Mouse (Mus musculus): Measurements from ENCODE around the gene Trim5.
A peak's percentile ranks its signal among the peaks of the same experiment; 100 is the strongest.
"Not testable (repeated sequence)": the region's sequence is repeated elsewhere in the genome, so short reads cannot be mapped to it uniquely, and the experiment has no call there.

The Trim5 gene

DNA sequence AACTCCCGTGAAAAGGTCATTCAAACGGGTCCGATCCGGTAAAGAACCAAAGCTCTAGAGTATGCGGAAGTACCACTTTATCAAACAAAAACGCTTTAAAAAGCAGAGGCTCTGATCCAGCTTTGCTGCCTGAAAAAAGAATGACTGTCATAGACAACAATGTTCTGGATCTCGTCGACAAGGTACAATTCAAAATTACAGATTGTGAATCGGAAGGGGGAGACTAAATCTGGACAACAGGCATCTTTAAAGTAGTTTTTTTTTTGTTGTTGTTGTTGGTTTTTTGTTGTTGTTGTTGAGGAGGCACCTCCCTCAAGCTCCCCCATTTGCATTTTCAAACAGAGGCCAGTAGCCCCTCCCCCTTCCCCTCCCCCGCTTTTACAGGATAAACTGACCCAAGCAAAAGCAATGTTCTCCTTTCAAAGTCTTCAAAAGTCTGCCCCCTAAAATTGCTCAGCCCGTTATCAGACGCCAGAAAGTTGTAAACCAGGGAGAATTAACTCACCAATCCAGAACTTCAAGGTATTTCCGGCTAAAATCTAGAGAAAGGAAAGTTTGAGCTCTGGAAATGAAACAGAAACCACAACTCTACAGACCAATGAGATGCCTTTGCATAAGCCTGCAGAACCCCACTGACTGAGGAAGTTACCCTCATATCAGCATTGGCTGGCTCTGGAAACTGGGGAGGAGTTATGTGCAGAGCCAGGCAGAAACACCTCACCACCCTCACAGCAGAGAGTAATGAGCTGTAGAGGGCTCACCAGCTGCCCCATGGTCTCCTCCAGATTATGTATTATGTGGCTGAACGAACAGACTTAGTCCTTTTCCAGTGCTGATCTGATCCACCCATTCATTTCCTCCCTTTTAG, at the start of gene Trim5:
TSS of gene Trim5 (minus strand) at position 519 of the 868 bp plus-strand sequence.
- DNase-seq (ENCODE audit: low spot score) = not testable (repeated sequence)

DNA sequence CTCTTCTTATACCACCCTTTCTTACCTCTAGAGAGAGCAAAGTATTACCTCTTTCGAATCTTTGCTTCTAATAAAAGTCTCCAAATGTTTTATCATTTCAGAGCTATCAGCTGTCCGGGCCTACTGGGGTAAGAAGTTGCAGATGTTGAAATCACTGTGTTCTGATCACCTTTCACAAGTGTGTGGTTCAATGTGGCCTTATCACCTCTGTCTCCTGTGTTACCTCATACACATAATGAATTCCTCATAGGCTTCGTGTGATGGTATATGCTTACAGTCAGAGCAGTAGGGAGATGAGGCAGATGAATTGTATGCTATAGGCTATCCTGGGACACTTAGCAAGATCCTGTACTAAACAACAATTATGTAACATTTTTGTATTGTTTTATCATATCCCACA, 47.7 kb upstream of the Trim5 start:
- DNase-seq (ENCODE audit: low spot score) = not testable (repeated sequence)

DNA sequence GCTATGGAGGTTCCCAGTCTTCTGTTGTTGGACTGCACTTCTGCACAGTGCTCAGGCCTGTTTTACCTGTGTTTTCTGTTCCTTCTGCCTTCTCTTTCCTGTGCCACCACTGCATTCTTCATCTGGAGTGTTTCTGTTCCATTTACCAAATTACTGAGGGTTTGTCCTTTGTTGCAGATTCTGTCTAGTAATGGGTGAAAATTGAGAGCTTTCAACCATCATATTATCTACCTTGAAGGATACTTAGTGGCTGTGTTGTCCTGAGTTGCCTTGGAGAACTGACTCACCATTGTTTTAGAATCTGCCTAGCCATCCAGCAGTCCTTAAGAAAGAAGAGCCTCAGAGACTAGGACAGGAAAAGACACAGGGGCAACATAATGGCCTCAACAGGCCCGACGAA, 41.3 kb upstream of the Trim5 start, which contains the start of gene Trim34b:
TSS of gene Trim34b (plus strand) at position 301 of the 400 bp plus-strand sequence.
- DNase-seq (ENCODE audit: low spot score) = not testable (repeated sequence)

DNA sequence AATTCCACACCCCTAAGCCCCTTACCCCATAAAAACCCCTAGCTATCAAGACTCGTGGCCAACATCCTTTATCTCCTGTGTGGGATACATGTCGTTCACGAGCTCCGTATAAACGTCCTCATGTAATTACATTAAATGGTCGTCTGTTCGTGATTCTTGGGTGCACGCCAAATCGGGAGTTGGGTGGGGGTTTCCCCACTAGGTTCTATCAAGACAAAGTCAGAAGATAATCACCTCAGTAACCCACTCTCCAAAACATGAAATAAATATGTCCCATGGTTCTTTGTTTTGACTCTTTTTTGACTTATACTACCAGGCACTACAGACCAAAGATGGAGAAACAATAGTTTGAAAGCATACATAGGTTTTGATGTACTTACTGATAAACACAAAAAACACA, 34.1 kb upstream of the Trim5 start:
- DNase-seq (ENCODE audit: low spot score) = no peak

DNA sequence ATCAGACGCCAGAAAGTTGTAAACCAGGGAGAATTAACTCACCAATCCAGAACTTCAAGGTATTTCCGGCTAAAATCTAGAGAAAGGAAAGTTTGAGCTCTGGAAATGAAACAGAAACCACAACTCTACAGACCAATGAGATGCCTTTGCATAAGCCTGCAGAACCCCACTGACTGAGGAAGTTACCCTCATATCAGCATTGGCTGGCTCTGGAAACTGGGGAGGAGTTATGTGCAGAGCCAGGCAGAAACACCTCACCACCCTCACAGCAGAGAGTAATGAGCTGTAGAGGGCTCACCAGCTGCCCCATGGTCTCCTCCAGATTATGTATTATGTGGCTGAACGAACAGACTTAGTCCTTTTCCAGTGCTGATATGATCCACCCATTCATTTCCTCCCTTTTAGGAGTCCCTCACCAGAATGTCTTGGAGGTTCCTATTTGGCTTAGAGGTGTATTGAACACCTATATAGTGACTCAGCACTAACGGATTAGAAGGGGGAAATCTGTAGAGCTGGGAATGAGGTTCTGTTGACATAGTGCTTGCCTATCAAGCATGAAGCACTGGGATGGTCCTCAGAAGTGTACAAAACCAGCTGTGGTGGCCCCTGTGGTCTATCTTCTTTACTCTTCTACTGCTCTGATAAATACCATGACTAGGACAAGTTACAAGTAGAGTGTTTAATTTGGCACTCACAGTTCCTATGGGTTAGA, 27.6 kb upstream of the Trim5 start, which contains the start of gene Trim12a:
TSS of gene Trim12a (minus strand) at position 98 of the 712 bp plus-strand sequence.
- not testable (repeated sequence) for DNase-seq (ENCODE audit: low spot score)

DNA sequence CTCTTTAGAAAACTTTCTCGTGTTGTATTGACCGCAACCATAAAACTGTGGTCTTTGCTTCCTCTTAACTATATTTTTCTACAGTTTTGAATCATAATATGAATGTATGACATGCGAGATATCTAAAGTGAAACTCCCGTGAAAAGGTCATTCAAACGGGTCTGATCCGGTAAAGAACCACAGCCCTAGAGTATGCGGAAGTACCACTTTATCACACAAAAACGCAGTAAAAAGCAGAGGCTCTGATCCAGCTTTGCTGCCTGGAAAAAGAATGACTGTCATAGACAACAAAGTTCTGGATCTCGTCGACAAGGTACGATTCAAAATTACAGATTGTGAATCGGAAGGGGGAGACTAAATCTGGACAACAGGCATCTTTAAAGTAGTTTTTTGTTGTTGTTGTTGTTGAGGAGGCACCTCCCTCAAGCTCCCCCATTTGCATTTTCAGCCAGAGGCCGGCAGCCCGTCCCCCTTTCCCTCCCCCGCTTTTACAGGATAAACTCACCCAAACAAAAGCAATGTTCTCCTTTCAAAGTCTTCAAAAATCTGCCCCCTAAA, 27.0 kb upstream of the Trim5 start:
- peak; percentile 5 for DNase-seq (ENCODE audit: low spot score)

DNA sequence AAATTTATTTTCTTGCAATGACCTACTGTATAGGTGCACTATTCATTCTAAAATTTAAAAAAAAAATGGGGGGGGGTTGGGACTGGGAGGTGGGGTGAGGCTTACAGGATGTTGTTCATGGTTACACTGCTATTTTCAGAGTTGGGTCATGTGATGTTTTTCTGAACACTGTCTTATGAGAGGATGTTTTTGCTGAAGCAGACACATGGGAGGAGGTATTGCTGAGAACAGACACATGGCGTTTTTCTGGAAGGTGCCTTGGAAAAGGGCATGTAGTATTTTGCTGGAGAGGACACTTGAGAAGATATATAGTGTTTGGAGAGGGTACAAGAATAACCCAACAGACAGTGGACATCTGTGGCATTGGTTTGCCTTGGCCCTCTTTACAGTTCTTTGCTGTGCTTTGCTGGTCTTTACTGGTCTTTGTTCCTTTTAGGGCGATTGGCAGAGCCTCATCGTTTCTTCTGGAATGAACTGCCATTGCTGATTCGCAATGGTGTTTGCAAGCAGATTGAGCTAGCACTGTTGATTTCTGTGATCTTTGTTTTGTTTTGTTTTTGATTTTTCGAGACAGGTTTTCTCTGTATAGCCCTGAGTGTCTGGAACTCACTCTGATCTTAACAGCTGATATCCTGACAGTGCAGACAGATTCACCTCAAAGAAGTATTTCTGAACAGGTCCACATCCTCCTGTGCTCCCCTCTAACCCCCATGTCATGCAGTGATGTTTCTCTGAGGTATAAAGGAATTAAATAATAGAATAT, 3.9 kb upstream of the Trim5 start:
- no peak for DNase-seq (ENCODE audit: low spot score)

DNA sequence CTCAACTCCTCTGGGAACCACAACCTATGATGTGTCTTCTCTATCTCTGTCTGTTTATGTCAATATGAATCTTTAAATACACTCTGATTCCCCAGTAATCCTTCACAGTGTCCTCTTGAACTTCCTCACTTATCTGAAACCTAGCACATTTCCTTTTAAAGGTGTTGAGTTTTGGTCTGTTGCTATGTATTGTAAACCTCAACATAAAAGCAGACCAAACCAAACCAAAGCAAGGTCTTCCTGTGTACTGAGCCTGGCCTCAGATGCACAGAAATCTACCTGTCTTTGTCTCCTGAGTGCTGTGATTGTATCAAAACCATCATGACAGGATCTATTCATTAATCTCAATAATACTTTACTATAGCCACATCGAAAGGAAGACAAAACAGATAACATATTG, 2.7 kb upstream of the Trim5 start:
- DNase-seq (ENCODE audit: low spot score) = no peak

DNA sequence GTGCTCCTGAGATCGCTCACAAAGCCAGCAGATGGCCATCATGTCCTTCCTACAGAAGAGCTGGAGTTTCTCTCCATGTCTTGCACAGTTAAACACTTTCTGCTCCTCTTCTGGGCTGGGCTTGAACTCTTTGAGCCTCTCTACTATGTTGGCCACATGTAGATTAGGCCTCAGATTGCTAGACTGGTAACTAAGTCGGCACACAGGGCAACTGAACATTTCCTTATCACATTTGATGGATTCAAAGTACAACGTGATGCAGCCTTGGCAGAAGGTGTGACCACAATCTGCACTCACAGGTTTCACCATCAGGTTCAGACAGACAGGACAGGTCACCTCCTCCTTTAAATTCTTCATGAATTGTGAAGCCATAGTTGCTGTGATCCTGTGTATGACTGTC, 8.5 kb downstream of the Trim5 start:
- not testable (repeated sequence) for DNase-seq (ENCODE audit: low spot score)

DNA sequence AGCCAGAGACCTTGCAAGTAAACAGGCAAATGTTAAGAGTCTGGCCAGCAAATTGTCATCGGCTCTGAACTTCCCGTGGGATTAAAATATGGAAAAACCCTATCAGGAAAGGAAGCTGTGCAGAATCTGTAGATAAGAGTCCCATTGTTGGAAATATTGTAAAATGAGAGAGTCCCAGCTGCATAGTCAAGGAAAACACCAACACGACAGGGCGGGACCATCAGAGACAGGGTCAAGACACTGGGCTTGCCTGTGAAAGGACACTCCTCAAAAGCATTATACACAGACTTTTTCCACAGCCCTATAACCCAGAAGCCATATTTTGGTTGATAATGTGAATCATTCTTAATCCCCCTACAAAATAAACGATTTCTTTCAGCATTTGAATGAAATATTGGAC, 22.6 kb downstream of the Trim5 start:
- DNase-seq (ENCODE audit: low spot score) = not testable (repeated sequence)

DNA sequence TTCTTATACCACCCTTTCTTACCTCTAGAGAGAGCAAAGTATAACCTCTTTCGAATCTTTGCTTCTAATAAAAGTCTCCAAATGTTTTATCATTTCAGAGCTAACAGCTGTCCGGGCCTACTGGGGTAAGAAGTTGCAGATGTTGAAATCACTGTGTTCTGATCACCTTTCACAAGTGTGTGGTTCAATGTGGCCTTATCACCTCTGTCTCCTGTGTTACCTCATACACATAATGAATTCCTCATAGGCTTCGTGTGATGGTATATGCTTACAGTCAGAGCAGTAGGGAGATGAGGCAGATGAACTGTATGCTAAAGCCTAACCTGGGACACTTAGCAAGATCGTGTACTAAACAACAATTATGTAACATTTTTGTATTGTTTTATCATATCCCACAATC, 27.5 kb downstream of the Trim5 start:
- DNase-seq (ENCODE audit: low spot score) = not testable (repeated sequence)

DNA sequence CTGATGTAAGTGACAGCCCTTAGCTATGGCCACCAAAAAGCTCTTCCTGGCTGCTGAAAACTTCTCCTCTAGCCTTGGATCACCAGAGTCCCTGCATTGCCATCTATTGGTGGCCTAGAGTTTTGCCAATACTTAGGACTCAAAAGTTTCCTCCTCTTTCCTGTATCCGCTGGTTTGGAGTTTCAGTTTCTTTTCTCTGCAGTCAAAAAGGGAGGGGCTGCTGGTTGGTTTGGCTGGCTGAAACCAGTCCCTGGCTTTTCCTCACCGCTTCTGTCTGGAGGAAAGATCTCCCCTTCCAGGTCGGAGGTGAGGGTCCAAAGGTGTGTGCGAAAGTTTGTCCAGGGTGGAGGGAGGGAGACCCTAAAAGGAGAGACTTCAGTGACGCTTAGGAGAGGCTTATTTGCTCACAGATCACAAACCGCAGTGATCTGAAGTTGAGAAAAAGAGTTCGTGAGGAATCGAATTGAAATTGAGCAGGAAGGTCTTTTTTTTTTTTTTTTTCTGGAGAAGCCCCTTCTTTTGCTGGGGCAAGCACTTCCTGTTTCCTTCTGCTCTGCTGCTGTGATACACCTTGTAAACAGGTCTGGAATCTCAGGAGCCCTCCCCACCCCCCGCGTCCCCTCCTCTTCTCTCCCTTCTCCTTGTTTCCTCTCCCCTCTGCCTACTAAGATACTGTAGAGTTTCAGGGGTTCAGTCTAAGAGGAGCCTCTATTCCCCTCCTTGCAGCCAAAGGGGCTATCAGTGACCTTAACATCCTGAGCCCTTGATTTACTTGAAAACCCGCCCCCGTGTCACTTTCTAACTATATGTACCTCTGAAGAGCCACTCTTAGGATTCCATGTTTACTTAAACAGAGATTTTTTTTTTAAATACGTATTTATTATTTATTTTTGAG, 43.4 kb downstream of the Trim5 start, which contains the start of gene Trim34a:
TSS of gene Trim34a (plus strand) at position 171 of the 895 bp plus-strand sequence.
- peak; percentile 36 for DNase-seq (ENCODE audit: low spot score)

DNA sequence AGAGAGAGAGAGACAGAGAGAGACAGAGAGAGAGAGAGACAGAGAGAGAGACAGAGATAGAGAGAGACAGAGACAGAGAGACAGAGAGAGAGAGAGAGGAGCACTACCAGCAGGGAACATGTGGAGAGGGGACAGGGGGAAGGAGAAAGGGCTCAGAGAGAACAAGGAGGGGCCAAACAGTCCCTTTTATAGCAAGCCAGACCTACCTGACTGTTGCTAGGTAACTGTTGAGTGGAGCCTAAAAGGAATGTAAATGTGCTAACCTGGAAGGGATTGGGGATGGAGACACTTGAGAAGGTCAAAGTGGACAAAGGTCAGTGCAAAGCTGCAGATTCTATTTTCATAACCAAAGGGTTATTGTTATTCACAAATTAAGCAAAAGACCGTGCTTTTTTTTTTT, 44.3 kb downstream of the Trim5 start:
- no peak for DNase-seq (ENCODE audit: low spot score)

DNA sequence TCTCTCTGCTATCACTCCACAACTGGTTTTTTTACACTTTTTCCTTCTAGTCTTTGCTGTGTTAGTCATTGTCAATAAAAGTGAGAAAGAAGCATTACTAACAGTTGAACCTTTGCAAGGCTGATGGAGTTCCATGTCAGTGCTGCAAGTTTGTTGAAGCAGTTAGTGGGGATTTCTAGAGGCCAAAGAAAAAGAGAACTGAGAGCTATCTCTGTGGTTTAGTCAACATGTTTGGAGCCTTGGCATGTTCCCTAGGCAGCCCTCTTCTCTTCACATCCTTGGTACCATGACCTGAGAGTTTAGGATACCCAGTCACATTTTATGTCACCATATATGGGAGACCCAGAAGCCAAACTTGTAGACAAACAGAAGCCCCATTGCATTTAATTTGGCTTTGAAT, 47.0 kb downstream of the Trim5 start:
- no peak for DNase-seq (ENCODE audit: low spot score)

DNA sequence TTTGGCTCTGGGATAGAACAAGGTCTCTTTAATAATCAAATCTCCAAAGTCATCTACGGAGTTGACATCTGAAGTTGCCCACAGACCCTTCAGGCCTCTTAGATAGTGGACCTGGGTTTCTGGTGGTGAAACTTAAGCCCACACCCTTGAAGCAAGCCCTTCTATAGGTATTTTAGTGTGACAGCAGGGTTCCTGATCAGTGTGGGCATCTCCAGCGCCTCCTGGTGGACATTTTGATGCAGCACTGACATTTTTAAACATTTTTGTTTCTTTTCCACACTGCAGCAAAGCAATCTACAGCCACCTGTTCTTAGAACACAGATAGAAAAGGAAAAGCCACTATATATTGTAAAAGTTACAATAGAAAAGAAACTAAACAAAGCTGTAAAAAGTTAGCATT, 56.7 kb downstream of the Trim5 start:
- DNase-seq (ENCODE audit: low spot score) = no peak

DNA sequence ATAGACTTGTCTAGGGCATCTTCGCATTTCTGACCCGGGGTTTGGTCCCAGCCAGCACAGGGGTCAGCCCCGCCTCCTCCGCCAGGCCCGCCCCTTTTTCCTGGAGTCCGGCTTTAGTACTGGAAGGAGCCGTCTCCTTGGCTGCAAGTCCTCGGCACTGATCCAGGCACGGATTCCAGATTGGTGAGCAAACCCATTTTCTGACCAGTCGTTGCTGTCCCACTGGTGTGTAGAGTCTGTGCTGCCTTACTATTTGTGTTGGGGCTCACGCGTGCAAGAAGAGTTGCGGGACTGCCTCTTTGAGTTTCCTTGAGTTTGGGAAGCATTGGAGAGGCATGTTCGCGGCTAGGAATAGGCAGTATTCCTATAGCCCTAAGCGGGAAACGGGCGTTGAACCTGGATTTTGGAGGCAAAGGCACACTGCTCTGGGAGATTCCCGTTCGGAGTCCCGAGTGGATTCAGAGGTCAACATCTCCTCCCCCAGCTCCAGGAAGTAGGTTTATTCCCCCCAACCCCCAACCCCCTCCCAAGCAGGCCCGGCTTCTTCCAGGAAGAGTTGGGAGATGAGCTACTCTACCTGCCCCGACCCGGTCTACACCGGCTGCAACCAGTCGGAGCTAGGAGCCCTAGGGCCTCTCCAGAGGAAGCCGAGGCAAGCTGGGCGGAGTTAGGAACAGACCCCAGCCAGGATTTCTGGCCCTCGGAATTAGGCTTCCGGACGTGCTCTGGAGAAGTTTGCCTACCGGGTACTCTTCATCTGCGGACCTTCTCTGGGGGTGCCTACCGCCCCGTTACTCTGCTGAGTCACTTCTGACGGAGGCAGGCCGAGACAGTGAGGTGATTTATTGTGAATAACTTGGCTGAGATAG, 69.0 kb downstream of the Trim5 start, which contains the start of gene Trim6:
TSS of gene Trim6 (plus strand) at position 93 of the 869 bp plus-strand sequence.
- DNase-seq (ENCODE audit: low spot score) = peak; percentile 75

DNA sequence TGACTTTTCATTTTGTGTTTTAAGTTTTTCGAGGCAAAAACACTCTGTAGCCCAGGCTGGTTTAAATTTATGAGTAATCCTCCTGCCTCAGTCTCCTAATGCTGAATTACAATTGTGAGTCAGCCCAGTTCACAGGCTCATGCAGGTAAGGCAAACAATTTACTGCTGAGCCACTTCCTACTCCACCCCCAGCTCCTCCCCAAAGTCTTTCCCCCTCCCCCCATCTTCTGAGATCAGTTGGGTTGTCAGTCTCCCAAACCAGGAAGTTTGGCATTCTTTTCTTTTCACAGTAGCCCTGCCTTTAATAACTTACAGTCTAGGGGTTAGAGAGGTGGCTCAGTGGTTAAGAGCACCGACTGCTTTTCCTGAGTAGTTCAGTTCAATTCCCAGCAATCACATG, 70.0 kb downstream of the Trim5 start:
- DNase-seq (ENCODE audit: low spot score) = no peak

DNA sequence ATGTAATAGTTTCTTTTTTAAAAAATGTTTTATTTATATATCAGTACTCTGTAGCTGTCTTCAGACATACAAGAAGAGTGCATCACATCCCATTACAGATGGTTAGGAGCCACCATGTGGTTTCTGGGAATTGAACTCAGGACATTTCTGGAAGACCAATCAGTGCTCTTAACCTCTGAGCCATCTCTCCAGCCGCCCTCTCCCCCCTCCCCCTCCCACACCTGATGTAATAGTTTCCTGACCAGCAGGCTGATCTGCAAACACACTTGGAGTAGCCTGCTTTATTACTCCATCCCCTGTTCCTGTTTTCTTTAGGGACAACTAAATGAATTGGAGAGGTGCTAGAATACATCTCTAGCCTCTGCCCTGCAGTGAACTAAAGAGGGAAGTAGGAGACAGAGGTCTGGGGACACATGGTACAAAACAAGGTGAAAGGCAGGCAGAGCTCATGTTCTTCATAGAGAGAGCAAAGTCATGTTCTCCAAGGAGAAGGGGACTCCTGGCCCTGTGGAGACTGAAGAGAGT, 71.8 kb downstream of the Trim5 start:
- no peak for DNase-seq (ENCODE audit: low spot score)

Data from ovary, postnatal 36 days (tissue).